Mouse (Mus musculus): ENCODE results near the gene Zfp53.

GRCm38 (mm10) chr17:21488760-21489499, at the start of gene Zfp53:
- TF ChIP-seq ETS1 (IDR thresholded peaks at IDR 0.05; ENCODE audit: low read depth, low read length) (0 out of 2 replicates have a peak, but pooled peaks have one; percentile 8), MAFK (IDR thresholded peaks at IDR 0.05; ENCODE audit: borderline replicate concordance, low read depth, low read length) (no peak)

Data from MEL (cell line).